Mouse (Mus musculus) thymus, postnatal 0 days (tissue): Measurements from ENCODE around the gene Olfr1151. TPM values are rescaled to one million over a fixed set of nuclear protein-coding genes. Genes with fewer than 3 reads are reported as not detected.

ENCODE experiments used
- DNase-seq: peaks from one replicate; pipeline ENCODE4 v3.0.0-alpha.2; 2015; ENCODE audit warnings: low spot score
- polyA plus RNA-seq: library from polyadenylated mRNA; unstranded; fragments of >200 nt; fragmentation: Nextera tagmentation; extraction: Ambion mirVana; gene quantifications from 2 replicates; pipeline ENCODE4 v1.2.1, GENCODE M21; 2015

Olfr1151 gene
- not detected in 2 replicates for polyA plus RNA-seq

- DNase-seq = no peak
Observed at GRCm38 (mm10) chr2:87855562-87855961, at the start of gene Olfr1151. Gene Olfr1151, plus strand, starts transcription at chr2:87855862.

GRCm38 (mm10) chr2:87809522-87809921 lies 46.1 kb upstream of the Olfr1151 start, which contains the start of gene Olfr1145:
Gene Olfr1145, plus strand, starts transcription at chr2:87809822.
- no peak for DNase-seq

- DNase-seq = no peak
Observed at GRCm38 (mm10) chr2:87830233-87830632, 25.4 kb upstream of the Olfr1151 start, which contains the start of gene Olfr1148. Gene Olfr1148, plus strand, starts transcription at chr2:87830533.

- no peak for DNase-seq
Observed at GRCm38 (mm10) chr2:87843693-87844092, 12.0 kb upstream of the Olfr1151 start, which contains the start of gene Olfr1150-ps1. Gene Olfr1150-ps1, plus strand, starts transcription at chr2:87843993.

DNA sequence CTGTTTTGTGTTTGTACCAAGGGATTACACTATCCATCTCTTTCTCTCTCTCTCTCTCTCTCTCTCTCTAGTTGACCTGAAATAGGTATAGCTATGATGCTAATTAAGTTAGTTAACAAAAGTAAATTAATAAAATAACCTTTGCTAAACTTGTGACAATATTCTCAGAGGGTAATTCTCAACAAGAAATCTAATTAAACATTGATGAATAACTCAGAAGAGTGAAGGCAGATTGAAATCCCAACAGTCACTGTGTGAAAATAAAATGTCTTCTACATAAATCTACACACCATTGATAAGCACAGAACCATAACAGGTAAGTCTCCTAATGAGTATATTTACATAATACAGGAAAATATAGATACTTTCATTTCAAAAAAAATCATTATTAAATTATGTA lies 10.5 kb downstream of the Olfr1151 start, which contains the start of gene Olfr1152:
Gene Olfr1152, plus strand, starts transcription at position 301 of the 400 bp plus-strand sequence.
- no peak for DNase-seq

DNA sequence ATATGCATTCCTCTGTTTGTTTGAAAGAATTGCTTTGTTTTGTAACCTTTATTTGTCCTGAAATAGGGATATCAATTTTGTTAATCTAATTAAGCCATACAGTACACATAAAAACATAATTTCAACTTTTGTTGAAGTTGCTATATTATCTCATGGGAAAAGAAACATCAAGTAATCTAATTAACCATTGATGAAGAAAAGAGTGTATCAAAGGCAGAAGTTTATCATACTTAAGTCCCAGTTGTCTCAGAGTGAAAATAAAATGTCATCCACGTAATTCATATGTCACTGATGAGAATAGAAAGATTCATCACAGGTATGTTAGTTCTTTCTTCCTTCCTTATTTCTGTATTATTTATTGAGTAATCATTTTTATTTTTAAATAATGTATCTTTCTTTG lies 39.0 kb downstream of the Olfr1151 start, which contains the start of gene Olfr1153:
Gene Olfr1153, plus strand, starts transcription at position 301 of the 400 bp plus-strand sequence.
- no peak for DNase-seq

DNA sequence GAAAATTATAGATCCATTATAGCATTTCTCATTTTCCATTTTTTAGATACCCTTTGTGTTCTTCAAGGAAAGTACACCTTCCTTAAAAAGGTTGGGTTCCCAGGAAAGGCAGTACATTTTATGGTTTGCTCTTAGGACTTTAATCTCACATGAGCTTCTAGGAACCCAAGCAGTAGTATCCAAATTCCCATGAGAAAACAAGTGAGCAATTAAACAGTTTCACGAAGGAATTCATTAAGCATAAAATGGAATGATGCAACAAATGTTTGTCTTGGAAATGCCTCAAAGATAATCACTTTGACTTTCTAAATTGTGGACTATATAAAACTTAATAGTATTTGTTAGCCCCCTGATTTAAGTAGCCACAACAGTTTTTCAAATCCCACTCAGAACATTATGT lies 49.4 kb downstream of the Olfr1151 start, which contains the start of gene Olfr1154:
Gene Olfr1154, minus strand, starts transcription at position 101 of the 400 bp plus-strand sequence.
- DNase-seq = no peak

Other genes starting within 250 kb of the Olfr1151 start
- gene Olfr1130, start 249.7 kb upstream of the Olfr1151 start, polyA plus RNA-seq = not detected in 2 replicates
- not detected in 2 replicates for gene Olfr1131, start 228.8 kb upstream of the Olfr1151 start, polyA plus RNA-seq
- not detected in 2 replicates for gene Olfr1132, start 218.3 kb upstream of the Olfr1151 start, polyA plus RNA-seq
- not detected in 2 replicates for gene Olfr1133, start 208.5 kb upstream of the Olfr1151 start, polyA plus RNA-seq
- not detected in 2 replicates for gene Olfr1134, start 197.4 kb upstream of the Olfr1151 start, polyA plus RNA-seq
- gene Olfr1135, start 182.2 kb upstream of the Olfr1151 start, polyA plus RNA-seq = not detected in 2 replicates
- 0.17 and 0.19 TPM in 2 replicates for gene Olfr1136, start 161.9 kb upstream of the Olfr1151 start, polyA plus RNA-seq
- gene Olfr1137, start 142.7 kb upstream of the Olfr1151 start, polyA plus RNA-seq = not detected in 2 replicates
- not detected in 2 replicates for gene Olfr1138, start 115.9 kb upstream of the Olfr1151 start, polyA plus RNA-seq
- gene Olfr1140, start 112.1 kb upstream of the Olfr1151 start, polyA plus RNA-seq = not detected in 2 replicates
- gene Olfr1141, start 101.9 kb upstream of the Olfr1151 start, polyA plus RNA-seq = not detected in 2 replicates
- gene Olfr152, start 76.4 kb upstream of the Olfr1151 start, polyA plus RNA-seq = not detected in 2 replicates
- gene Olfr1143, start 55.3 kb upstream of the Olfr1151 start, polyA plus RNA-seq = not detected in 2 replicates
- not detected in 2 replicates for gene Olfr1145, start 46.0 kb upstream of the Olfr1151 start, polyA plus RNA-seq
- not detected in 2 replicates for gene Olfr1148, start 25.3 kb upstream of the Olfr1151 start, polyA plus RNA-seq
- gene Olfr1150-ps1, start 11.9 kb upstream of the Olfr1151 start, polyA plus RNA-seq = not detected in 2 replicates
- not detected in 2 replicates for gene Olfr1152, start 10.6 kb downstream of the Olfr1151 start, polyA plus RNA-seq
- not detected in 2 replicates for gene Olfr1153, start 39.1 kb downstream of the Olfr1151 start, polyA plus RNA-seq
- gene Olfr1154, start 49.3 kb downstream of the Olfr1151 start, polyA plus RNA-seq = not detected in 2 replicates
- not detected in 2 replicates for gene Olfr1155, start 89.3 kb downstream of the Olfr1151 start, polyA plus RNA-seq
- gene Olfr1156, start 97.2 kb downstream of the Olfr1151 start, polyA plus RNA-seq = not detected in 2 replicates
- not detected in 2 replicates for gene Olfr1157, start 112.4 kb downstream of the Olfr1151 start, polyA plus RNA-seq
- not detected in 2 replicates for gene Olfr74, start 118.8 kb downstream of the Olfr1151 start, polyA plus RNA-seq
- not detected in 2 replicates for gene Olfr1158, start 134.3 kb downstream of the Olfr1151 start, polyA plus RNA-seq
- gene Olfr1160, start 152.4 kb downstream of the Olfr1151 start, polyA plus RNA-seq = not detected in 2 replicates
- not detected in 2 replicates for gene Olfr1161, start 166.9 kb downstream of the Olfr1151 start, polyA plus RNA-seq
- gene Olfr73, start 181.8 kb downstream of the Olfr1151 start, polyA plus RNA-seq = not detected in 2 replicates
- gene Olfr1162, start 195.3 kb downstream of the Olfr1151 start, polyA plus RNA-seq = not detected in 2 replicates
- not detected in 2 replicates for gene Olfr1163, start 216.0 kb downstream of the Olfr1151 start, polyA plus RNA-seq
- not detected in 2 replicates for gene Olfr1164, start 238.1 kb downstream of the Olfr1151 start, polyA plus RNA-seq